Comparison of ENCODE assay signal across 11 mouse cellular contexts in the genomic region with DNA sequence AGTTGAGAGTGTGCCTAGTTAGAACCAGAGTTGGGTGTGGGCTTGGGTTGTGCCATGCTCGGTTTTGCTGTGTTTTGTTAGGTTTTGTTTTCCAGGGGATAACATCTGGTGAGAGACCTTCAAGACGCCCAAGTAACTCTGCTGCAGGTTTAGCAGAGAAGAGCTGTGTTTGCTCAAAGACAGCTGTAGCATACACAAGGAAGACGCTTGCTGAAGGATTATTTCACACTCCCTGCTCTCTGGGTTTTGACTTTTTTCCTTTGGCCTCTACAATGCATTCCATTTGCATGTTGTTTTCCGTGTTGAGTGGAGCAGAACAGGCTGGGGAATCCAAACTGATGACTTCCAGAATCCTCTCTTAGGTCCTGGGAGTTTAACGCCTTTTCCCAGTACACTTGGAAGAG.
DNase-seq lines count a peak whose midpoint lies in the region; ATAC-seq and TF ChIP-seq lines count a peak whose summit lies in the region.
"Had no signal": no experiment of that assay in that cellular context is flagged by ENCODE, and none has a peak within 500 bp of the region (broad histone marks: within the 10 kb centered on the region; RNA-seq: fewer than 3 reads in every experiment).

No protein-coding gene starts in this region.

- no peak overlapping the region for H3K4me2 ChIP-seq in heart, embryonic 11.5 days
- no peak overlapping the region for H3K4me2 ChIP-seq in lung, postnatal 0 days (replicated peaks; ENCODE audit: low read depth, low read length)
- no peak overlapping the region for H3K4me2 ChIP-seq in heart, postnatal 0 days (ENCODE audit: low read depth, low read length)
- no peak overlapping the region; the same call in 1 of the 2 replicates for H3K4me2 ChIP-seq in stomach, embryonic 16.5 days (ENCODE audit: low read depth, low read length)
- H3K4me2 ChIP-seq in midbrain, embryonic 16.5 days (ENCODE audit: low read length) = no peak overlapping the region
- H3K4me2 ChIP-seq: forebrain, embryonic 12.5 days; hindbrain, embryonic 13.5 days had no signal

- H3K9me3 ChIP-seq in heart, embryonic 11.5 days (replicated peaks; ENCODE audit: control insufficient read depth, low read length) = no peaks in the 10 kb centered on the region
- no peaks in the 10 kb centered on the region for H3K9me3 ChIP-seq in lung, postnatal 0 days (ENCODE audit: low read length)
- no peaks in the 10 kb centered on the region for H3K9me3 ChIP-seq in heart, postnatal 0 days (replicated peaks; ENCODE audit: control insufficient read depth, low read length)
- no peaks in the 10 kb centered on the region for H3K9me3 ChIP-seq in stomach, embryonic 16.5 days (replicated peaks; ENCODE audit: control insufficient read depth, low read length)
- H3K9me3 ChIP-seq in midbrain, embryonic 16.5 days (replicated peaks; ENCODE audit: control insufficient read depth, low read length, poor library complexity, severe bottlenecking) = no peaks in the 10 kb centered on the region
- H3K9me3 ChIP-seq: forebrain, embryonic 12.5 days; hindbrain, embryonic 13.5 days had no signal

- TF ChIP-seq EP300 in lung, postnatal 0 days (IDR thresholded peaks at IDR 0.05) = no peak
- no peak for TF ChIP-seq EP300 in heart, postnatal 0 days (IDR thresholded peaks at IDR 0.05; ENCODE audit: low read depth)

- H3K4me3 ChIP-seq in heart, embryonic 11.5 days (ENCODE audit: low read depth, low read length) = no peak overlapping the region
- no peak overlapping the region for H3K4me3 ChIP-seq in lung, postnatal 0 days (ENCODE audit: low read depth, low read length)
- no peak overlapping the region for H3K4me3 ChIP-seq in heart, postnatal 0 days (ENCODE audit: low read depth, low read length)
- no peak overlapping the region for H3K4me3 ChIP-seq in stomach, embryonic 16.5 days (replicated peaks; ENCODE audit: low read length)
- H3K4me3 ChIP-seq in midbrain, embryonic 16.5 days (ENCODE audit: low read depth, low read length) = no peak overlapping the region
- H3K4me3 ChIP-seq: forebrain, embryonic 12.5 days; hindbrain, embryonic 13.5 days had no signal

- H3K27me3 ChIP-seq in heart, embryonic 11.5 days (ENCODE audit: control insufficient read depth, insufficient read depth, low read length) = no peaks in the 10 kb centered on the region
- H3K27me3 ChIP-seq in lung, postnatal 0 days (replicated peaks; ENCODE audit: insufficient read depth, low read length) = no peaks in the 10 kb centered on the region
- no peaks in the 10 kb centered on the region for H3K27me3 ChIP-seq in heart, postnatal 0 days (ENCODE audit: control insufficient read depth, insufficient read depth, low read length)
- H3K27me3 ChIP-seq in stomach, embryonic 16.5 days (ENCODE audit: control insufficient read depth, insufficient read depth, low read length) = no peaks in the 10 kb centered on the region
- no peaks in the 10 kb centered on the region for H3K27me3 ChIP-seq in midbrain, embryonic 16.5 days (ENCODE audit: control insufficient read depth, insufficient read depth, low read depth, low read length)
- H3K27me3 ChIP-seq: forebrain, embryonic 12.5 days; hindbrain, embryonic 13.5 days had no signal

- no peaks in the 10 kb centered on the region for H3K4me1 ChIP-seq in heart, embryonic 11.5 days (ENCODE audit: control insufficient read depth, insufficient read depth, low read length)
- H3K4me1 ChIP-seq in lung, postnatal 0 days (ENCODE audit: insufficient read depth, low read depth, low read length) = no peaks in the 10 kb centered on the region
- peaks cover 10% of the 10 kb centered on the region; the same call in 1 of the 2 replicates for H3K4me1 ChIP-seq in heart, postnatal 0 days (ENCODE audit: control insufficient read depth, insufficient read depth)
- H3K4me1 ChIP-seq in stomach, embryonic 16.5 days (ENCODE audit: control insufficient read depth, insufficient read depth, low read length) = 0 out of 2 replicates have a peak, but pooled peaks cover 5% of the 10 kb centered on the region
- H3K4me1 ChIP-seq in midbrain, embryonic 16.5 days (ENCODE audit: control insufficient read depth, insufficient read depth, low read length) = no peaks in the 10 kb centered on the region
- H3K4me1 ChIP-seq: forebrain, embryonic 12.5 days; hindbrain, embryonic 13.5 days had no signal

- no peak overlapping the region for H3K27ac ChIP-seq in heart, embryonic 11.5 days (ENCODE audit: low read depth, low read length)
- no peak overlapping the region; the same call in 1 of the 2 replicates for H3K27ac ChIP-seq in lung, postnatal 0 days (ENCODE audit: low read length)
- peak overlapping the region; percentile 73 for H3K27ac ChIP-seq in heart, postnatal 0 days (ENCODE audit: low read depth)
- H3K27ac ChIP-seq in stomach, embryonic 16.5 days (ENCODE audit: low read length) = peak overlapping the region; percentile 93
- no peak overlapping the region for H3K27ac ChIP-seq in midbrain, embryonic 16.5 days (ENCODE audit: low read length)
- H3K27ac ChIP-seq: forebrain, embryonic 12.5 days; hindbrain, embryonic 13.5 days had no signal

- no peak for TF ChIP-seq CTCF in lung, postnatal 0 days (IDR thresholded peaks at IDR 0.05)
- TF ChIP-seq CTCF in heart, postnatal 0 days (IDR thresholded peaks at IDR 0.05; ENCODE audit: low read depth) = no peak

- H3K36me3 ChIP-seq in heart, embryonic 11.5 days (ENCODE audit: control insufficient read depth, insufficient read depth, low read length) = no peaks in the 10 kb centered on the region
- no peaks in the 10 kb centered on the region for H3K36me3 ChIP-seq in lung, postnatal 0 days (ENCODE audit: insufficient read depth, low read length)
- no peaks in the 10 kb centered on the region for H3K36me3 ChIP-seq in heart, postnatal 0 days (replicated peaks; ENCODE audit: control insufficient read depth, insufficient read depth, low read length)
- no peaks in the 10 kb centered on the region for H3K36me3 ChIP-seq in stomach, embryonic 16.5 days (ENCODE audit: control insufficient read depth, insufficient read depth, low read length)
- H3K36me3 ChIP-seq in midbrain, embryonic 16.5 days (ENCODE audit: control insufficient read depth, insufficient read depth, low read length) = no peaks in the 10 kb centered on the region
- H3K36me3 ChIP-seq: forebrain, embryonic 12.5 days; hindbrain, embryonic 13.5 days had no signal

- WGBS in heart, embryonic 11.5 days (ENCODE audit: insufficient replicate concordance) = 45% methylated on average over 5 of the region's 5 CpGs
- WGBS in lung, postnatal 0 days = 30% methylated on average over 5 of the region's 5 CpGs
- WGBS in heart, postnatal 0 days = 27% methylated on average over 5 of the region's 5 CpGs
- 23% methylated on average over 5 of the region's 5 CpGs for WGBS in stomach, embryonic 16.5 days
- 64% methylated on average over 5 of the region's 5 CpGs for WGBS in midbrain, embryonic 16.5 days

- H3K9ac ChIP-seq in heart, embryonic 11.5 days (ENCODE audit: low read depth, low read length) = no peak overlapping the region
- H3K9ac ChIP-seq in lung, postnatal 0 days (replicated peaks; ENCODE audit: low read depth) = no peak overlapping the region
- no peak overlapping the region for H3K9ac ChIP-seq in heart, postnatal 0 days (replicated peaks; ENCODE audit: low read depth, low read length)
- peak overlapping the region; percentile 16; the same call in 1 of the 2 replicates for H3K9ac ChIP-seq in stomach, embryonic 16.5 days (ENCODE audit: low read length)
- H3K9ac ChIP-seq in midbrain, embryonic 16.5 days (ENCODE audit: low read depth, low read length) = no peak overlapping the region
- H3K9ac ChIP-seq: forebrain, embryonic 12.5 days; hindbrain, embryonic 13.5 days had no signal

- no peak for ATAC-seq in heart, embryonic 11.5 days (replicated peaks; ENCODE audit: insufficient number of reproducible peaks, low FRiP score, low TSS enrichment)
- ATAC-seq in lung, postnatal 0 days = peak; percentile 79
- ATAC-seq in heart, postnatal 0 days (ENCODE audit: insufficient read depth, low read depth) = 0 out of 2 replicates have a peak, but pooled peaks have one; percentile 44
- peak; percentile 83; the same call in 1 of the 2 replicates for ATAC-seq in stomach, embryonic 16.5 days (ENCODE audit: insufficient read depth, low FRiP score)
- no peak for ATAC-seq in midbrain, embryonic 16.5 days

- DNase-seq in heart, adult 18-20 months = peak; percentile 58 to 61
- DNase-seq in lung, postnatal 0 days (ENCODE audit: low spot score) = peak; percentile 67
- DNase-seq in lung, postnatal 36 days = no peak
- DNase-seq in heart, postnatal 0 days (ENCODE audit: low spot score) = peak; percentile 20
- DNase-seq in right cerebral cortex, postnatal 25 days = no peak
- DNase-seq: cerebellum, postnatal 36 days had no signal

Comparison
In these comparisons a context has a peak if more than half of its experiments do, and no peak if none do; other contexts are left out.
1. DNase-seq: peak in heart, adult 18-20 months (2 of 2), lung, postnatal 0 days (single experiment) and heart, postnatal 0 days (single experiment); none in lung, postnatal 36 days (single experiment) and right cerebral cortex, postnatal 25 days (single experiment).
2. ATAC-seq: peak in lung, postnatal 0 days (single experiment), heart, postnatal 0 days (single experiment) and stomach, embryonic 16.5 days (single experiment); none in heart, embryonic 11.5 days (single experiment) and midbrain, embryonic 16.5 days (single experiment).
3. H3K27ac ChIP-seq: peak in heart, postnatal 0 days (single experiment) and stomach, embryonic 16.5 days (single experiment); none in heart, embryonic 11.5 days (single experiment), lung, postnatal 0 days (single experiment) and midbrain, embryonic 16.5 days (single experiment).